Mouse (Mus musculus) gastrocnemius, postnatal 36 days (tissue): Measurements from ENCODE around the gene Sun2. TPM values are rescaled to one million over a fixed set of nuclear protein-coding genes. Genes with fewer than 3 reads are reported as not detected.

Source experiments
- DNase-seq, 2 experiments: peaks; one replicate each; pipeline ENCODE4 v3.0.0; 2022
- intact Hi-C: fragments of 180-260 bp; cut with DNase I; formaldehyde crosslinking; loops from one replicate; pipeline ENCODE4 v1.15.1; 2025
- total RNA-seq, 2 experiments: library from RNA; stranded (reverse); gene quantifications; 2 replicates each; pipeline ENCODE4 v1.2.3; 2021

Gene Sun2
- total RNA-seq, 2 experiments from 2014 or later: 76.2 to 86.8 TPM

GRCm38 (mm10) chr15:79728731-79729388 lies 13.5 kb downstream of the Sun2 start:
- DNase-seq: no peak
- intact Hi-C loops: no loop called here

- DNase-seq: no peak
- intact Hi-C loops: no loop called here
Observed at GRCm38 (mm10) chr15:79728311-79728710, 14.0 kb downstream of the Sun2 start.

- intact Hi-C loops: no loop called here
- no peak for DNase-seq
Observed at GRCm38 (mm10) chr15:79727840-79728239, 14.5 kb downstream of the Sun2 start.

- intact Hi-C loops: no loop called here
- DNase-seq: no peak
Observed at GRCm38 (mm10) chr15:79725190-79725789, 17.0 kb downstream of the Sun2 start.

GRCm38 (mm10) chr15:79723439-79723838 lies 18.9 kb downstream of the Sun2 start:
- intact Hi-C loops: no loop called here
- peak; percentile 33 to 39 for DNase-seq

- intact Hi-C loops: no loop called here
- no peak for DNase-seq
Observed at GRCm38 (mm10) chr15:79720796-79721195, 21.5 kb downstream of the Sun2 start.

GRCm38 (mm10) chr15:79720267-79720666 lies 22.1 kb downstream of the Sun2 start:
- no peak for DNase-seq
- intact Hi-C loops: no loop called here

GRCm38 (mm10) chr15:79716710-79717109 lies 25.6 kb downstream of the Sun2 start:
- DNase-seq: no peak
- intact Hi-C loops: no loop called here

GRCm38 (mm10) chr15:79715646-79716045 lies 26.7 kb downstream of the Sun2 start:
- intact Hi-C loops: no loop called here

GRCm38 (mm10) chr15:79708229-79708822 lies 34.0 kb downstream of the Sun2 start:
- DNase-seq: no peak
- intact Hi-C loops: no loop called here

More at GRCm38 (mm10) chr15:79715646-79716045, 26.7 kb downstream of the Sun2 start:
- DNase-seq: no peak

- DNase-seq: no peak
- intact Hi-C loops: no loop called here
Observed at GRCm38 (mm10) chr15:79706603-79707214, 35.6 kb downstream of the Sun2 start.

- intact Hi-C loops: no loop called here
- DNase-seq: no peak
Observed at GRCm38 (mm10) chr15:79697558-79698187, 44.7 kb downstream of the Sun2 start.

- intact Hi-C loops: no loop called here
- DNase-seq: no peak
Observed at GRCm38 (mm10) chr15:79697011-79697410, 45.3 kb downstream of the Sun2 start.

GRCm38 (mm10) chr15:79696508-79696907 lies 45.8 kb downstream of the Sun2 start:
- DNase-seq: no peak
- intact Hi-C loops: no loop called here

GRCm38 (mm10) chr15:79695516-79695915 lies 46.8 kb downstream of the Sun2 start:
- intact Hi-C loops: no loop called here
- DNase-seq: no peak

GRCm38 (mm10) chr15:79694512-79694911 lies 47.8 kb downstream of the Sun2 start:
- intact Hi-C loops: no loop called here

GRCm38 (mm10) chr15:79693740-79694139 lies 48.6 kb downstream of the Sun2 start:
- intact Hi-C loops: no loop called here
- DNase-seq: no peak

More at GRCm38 (mm10) chr15:79694512-79694911, 47.8 kb downstream of the Sun2 start:
- DNase-seq: no peak

GRCm38 (mm10) chr15:79692334-79692733 lies 50.0 kb downstream of the Sun2 start:
- no peak for DNase-seq
- intact Hi-C loops: no loop called here

GRCm38 (mm10) chr15:79691023-79691508 lies 51.3 kb downstream of the Sun2 start:
- intact Hi-C loops: no loop called here
- peak; percentile 20 to 54 for DNase-seq

GRCm38 (mm10) chr15:79690426-79691022 lies 51.8 kb downstream of the Sun2 start, which contains the start of gene Gtpbp1:
TSS of gene Gtpbp1 (plus strand) at chr15:79690845.
- intact Hi-C loops: no loop called here
- peak; percentile 87 to 95 for DNase-seq
